Mouse (Mus musculus) erythroblast, embryonic 14.5 days (primary cell): ENCODE results near the gene Veph1. TPM values are rescaled to one million over a fixed set of nuclear protein-coding genes. Genes with fewer than 3 reads are reported as not detected.

ENCODE experiments used
- H3K27me3 ChIP-seq: 2 replicates; pipeline ENCODE4 v1.6.1; 2012; ENCODE audit warnings: inconsistent platforms; ENCODE audit not compliant: control insufficient read depth
- H3K36me3 ChIP-seq: 2 replicates; pipeline ENCODE4 v1.6.1; 2012; ENCODE audit warnings: mild to moderate bottlenecking, inconsistent platforms; ENCODE audit not compliant: control insufficient read depth
- H3K4me1 ChIP-seq: 2 replicates; pipeline ENCODE4 v1.6.1; 2012; ENCODE audit warnings: inconsistent platforms; ENCODE audit not compliant: control insufficient read depth
- H3K4me3 ChIP-seq: replicated peaks from 2 replicates; pipeline ENCODE3; 2012; ENCODE audit warnings: moderate library complexity, mild to moderate bottlenecking, inconsistent platforms
- H3K9me3 ChIP-seq: 2 replicates; pipeline ENCODE4 v1.6.1; 2012; ENCODE audit warnings: low read length, inconsistent platforms, mixed read lengths; ENCODE audit not compliant: control insufficient read depth
- GATA1 ChIP-seq: IDR thresholded peaks from 2 replicates; pipeline ENCODE4 v1.6.1; 2012; ENCODE audit warnings: low read length, inconsistent platforms, mixed read lengths
- TAL1 ChIP-seq: IDR thresholded peaks from 3 replicates; pipeline ENCODE4 v1.6.1; 2012; ENCODE audit warnings: low read length, inconsistent platforms, mixed read lengths
- polyA plus RNA-seq: library from polyadenylated mRNA; stranded (reverse); fragments of >175 nt; gene quantifications from 2 replicates; pipeline ENCODE4 v1.2.3, GENCODE M21; 2012

Veph1 gene
- polyA plus RNA-seq, 1 experiment: not detected

GRCm38 (mm10) chr3:66131264-66131950 lies 165.2 kb downstream of the Veph1 start:
- Histone ChIP-seq H3K27me3 (no peaks in the 10 kb centered on the region), H3K36me3 (no peaks in the 10 kb centered on the region), H3K4me1 (no peaks in the 10 kb centered on the region), H3K4me3 (no peak overlapping the region), H3K9me3 (no peaks in the 10 kb centered on the region)
- TF ChIP-seq TAL1: no peak
- TF ChIP-seq GATA1: no peak

- Histone ChIP-seq H3K4me1 (no peaks in the 10 kb centered on the region), H3K27me3 (no peaks in the 10 kb centered on the region), H3K9me3 (no peaks in the 10 kb centered on the region), H3K36me3 (no peaks in the 10 kb centered on the region), H3K4me3 (no peak overlapping the region)
- TF ChIP-seq TAL1 (no peak), GATA1 (no peak)
Measured at GRCm38 (mm10) chr3:66129689-66130088, 166.9 kb downstream of the Veph1 start.

GRCm38 (mm10) chr3:66105493-66105892 lies 191.1 kb downstream of the Veph1 start:
- Histone ChIP-seq H3K27me3 (no peaks in the 10 kb centered on the region), H3K9me3 (peaks cover 9% of the 10 kb centered on the region; the same call in 1 of the 2 replicates), H3K4me1 (no peaks in the 10 kb centered on the region), H3K36me3 (no peaks in the 10 kb centered on the region), H3K4me3 (no peak overlapping the region)
- no peak for TF ChIP-seq GATA1
- no peak for TF ChIP-seq TAL1

GRCm38 (mm10) chr3:66102599-66102932 lies 194.1 kb downstream of the Veph1 start:
- Histone ChIP-seq H3K36me3 (no peaks in the 10 kb centered on the region), H3K27me3 (no peaks in the 10 kb centered on the region), H3K4me3 (no peak overlapping the region), H3K9me3 (peaks cover 9% of the 10 kb centered on the region; the same call in 1 of the 2 replicates), H3K4me1 (no peaks in the 10 kb centered on the region)
- TF ChIP-seq TAL1: no peak
- TF ChIP-seq GATA1: no peak

GRCm38 (mm10) chr3:66101809-66102598 lies 194.6 kb downstream of the Veph1 start:
- Histone ChIP-seq H3K36me3 (no peaks in the 10 kb centered on the region), H3K27me3 (no peaks in the 10 kb centered on the region), H3K4me1 (no peaks in the 10 kb centered on the region), H3K4me3 (no peak overlapping the region), H3K9me3 (peaks cover 9% of the 10 kb centered on the region; the same call in 1 of the 2 replicates)
- TF ChIP-seq GATA1: no peak
- no peak for TF ChIP-seq TAL1

- Histone ChIP-seq H3K4me3 (no peak overlapping the region), H3K9me3 (peaks cover 9% of the 10 kb centered on the region; the same call in 1 of the 2 replicates), H3K4me1 (no peaks in the 10 kb centered on the region), H3K36me3 (no peaks in the 10 kb centered on the region), H3K27me3 (no peaks in the 10 kb centered on the region)
- TF ChIP-seq TAL1: no peak
- no peak for TF ChIP-seq GATA1
Measured at GRCm38 (mm10) chr3:66101074-66101473, 195.6 kb downstream of the Veph1 start.

- H3K4me1 ChIP-seq: no peaks in the 10 kb centered on the region
- TF ChIP-seq GATA1 (no peak), TAL1 (no peak)
- H3K36me3 ChIP-seq: no peaks in the 10 kb centered on the region
- no peak overlapping the region for H3K4me3 ChIP-seq
- H3K9me3 ChIP-seq: no peaks in the 10 kb centered on the region
- no peaks in the 10 kb centered on the region for H3K27me3 ChIP-seq
Measured at GRCm38 (mm10) chr3:66091746-66092145, 204.9 kb downstream of the Veph1 start.

GRCm38 (mm10) chr3:66087608-66088007 lies 209.0 kb downstream of the Veph1 start:
- TF ChIP-seq GATA1: no peak
- TF ChIP-seq TAL1: no peak
- H3K9me3 ChIP-seq: no peaks in the 10 kb centered on the region
- H3K4me1 ChIP-seq: no peaks in the 10 kb centered on the region
- no peaks in the 10 kb centered on the region for H3K27me3 ChIP-seq
- no peaks in the 10 kb centered on the region for H3K36me3 ChIP-seq
- no peak overlapping the region for H3K4me3 ChIP-seq

GRCm38 (mm10) chr3:66083856-66084255 lies 212.8 kb downstream of the Veph1 start:
- TF ChIP-seq TAL1 (no peak), GATA1 (no peak)
- Histone ChIP-seq H3K4me3 (no peak overlapping the region), H3K9me3 (no peaks in the 10 kb centered on the region), H3K36me3 (no peaks in the 10 kb centered on the region), H3K27me3 (no peaks in the 10 kb centered on the region), H3K4me1 (no peaks in the 10 kb centered on the region)
